Mouse (Mus musculus): ENCODE results near the gene Lrp5.
"Not testable (repeated sequence)": the region's sequence is repeated elsewhere in the genome, so short reads cannot be mapped to it uniquely, and the experiment has no call there.

Lrp5 gene

DNA sequence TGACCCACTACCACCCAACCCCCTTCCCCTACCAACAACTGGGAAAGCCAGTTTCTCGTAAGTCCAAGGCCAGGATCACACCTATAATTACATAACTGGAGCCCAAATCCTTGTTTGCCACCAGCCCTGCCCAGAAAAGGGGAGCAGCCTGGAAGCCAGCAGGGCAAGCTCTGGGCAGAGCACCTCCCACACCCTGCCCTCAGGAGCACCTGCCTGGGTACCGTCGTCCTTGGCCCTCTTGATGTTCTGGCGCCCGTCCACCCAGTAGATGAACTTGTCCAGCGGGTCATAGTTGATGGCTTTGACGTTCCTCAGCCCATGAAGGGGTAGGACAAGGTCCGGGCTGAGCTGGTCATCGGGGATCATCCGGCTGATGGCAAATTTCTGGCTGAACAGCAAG is 76.5 kb downstream of the Lrp5 start:
- DNase-seq = no peak

DNA sequence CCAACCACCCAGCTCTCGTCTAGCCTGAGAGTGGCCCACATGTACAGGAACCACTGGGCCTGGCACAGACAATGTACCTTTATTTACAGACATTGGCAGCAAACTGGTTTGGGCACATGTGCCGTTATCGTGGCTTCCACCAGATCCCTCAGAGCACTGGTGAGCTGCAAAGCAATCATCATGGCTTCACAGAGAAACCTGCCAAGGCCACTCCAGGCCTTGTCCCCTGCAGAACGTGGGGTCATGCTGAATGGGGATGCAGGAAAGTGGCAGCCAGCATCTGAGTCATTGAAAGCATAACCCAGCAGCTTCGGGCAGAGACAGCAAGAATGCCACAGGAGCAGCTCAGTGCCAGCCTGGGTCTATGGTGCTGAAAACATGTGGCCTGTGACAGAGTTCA is 92.0 kb downstream of the Lrp5 start:
- no peak for DNase-seq

DNA sequence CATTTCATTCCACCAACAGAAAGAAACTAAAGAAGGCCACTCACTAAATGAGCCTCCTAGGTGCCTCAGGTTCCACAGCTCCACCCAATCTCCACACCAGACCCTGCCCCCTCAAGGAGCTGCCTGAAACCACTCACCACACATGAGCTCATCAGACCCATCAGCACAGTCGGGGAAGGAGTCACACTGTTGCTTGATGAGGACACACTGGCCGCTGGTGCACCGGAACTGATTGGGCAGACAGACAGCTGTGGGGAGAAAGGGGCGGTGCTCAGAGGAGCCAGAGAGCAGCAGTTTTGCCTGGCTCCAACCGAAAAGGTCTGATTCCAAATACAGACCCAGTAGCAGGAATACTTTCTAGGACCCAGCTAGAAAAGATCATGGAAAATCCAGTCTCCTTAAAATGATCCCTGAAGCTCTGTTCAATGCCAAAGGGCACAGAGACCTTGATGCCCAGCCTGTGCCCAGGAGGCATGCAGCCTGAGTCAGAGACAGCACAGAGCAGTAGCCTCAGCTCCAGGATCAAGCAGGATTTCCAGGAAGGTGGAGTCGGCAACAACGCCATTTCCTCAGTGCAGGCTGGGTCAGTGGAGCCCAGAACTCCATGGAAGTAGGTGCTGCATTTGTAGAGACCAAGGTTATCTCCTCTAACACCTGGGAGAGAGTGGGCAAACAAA is 92.8 kb downstream of the Lrp5 start:
- DNase-seq = no peak

- no peak for DNase-seq
Observed at GRCm38 (mm10) chr19:3589968-3590367, 96.4 kb downstream of the Lrp5 start.

- DNase-seq = no peak
Observed at GRCm38 (mm10) chr19:3589547-3589946, 96.8 kb downstream of the Lrp5 start.

GRCm38 (mm10) chr19:3587729-3588128 is 98.6 kb downstream of the Lrp5 start:
- not testable (repeated sequence) for DNase-seq

- no peak for DNase-seq
Observed at GRCm38 (mm10) chr19:3586540-3586939, 99.8 kb downstream of the Lrp5 start.

GRCm38 (mm10) chr19:3586026-3586425 is 100.3 kb downstream of the Lrp5 start:
- no peak for DNase-seq

DNA sequence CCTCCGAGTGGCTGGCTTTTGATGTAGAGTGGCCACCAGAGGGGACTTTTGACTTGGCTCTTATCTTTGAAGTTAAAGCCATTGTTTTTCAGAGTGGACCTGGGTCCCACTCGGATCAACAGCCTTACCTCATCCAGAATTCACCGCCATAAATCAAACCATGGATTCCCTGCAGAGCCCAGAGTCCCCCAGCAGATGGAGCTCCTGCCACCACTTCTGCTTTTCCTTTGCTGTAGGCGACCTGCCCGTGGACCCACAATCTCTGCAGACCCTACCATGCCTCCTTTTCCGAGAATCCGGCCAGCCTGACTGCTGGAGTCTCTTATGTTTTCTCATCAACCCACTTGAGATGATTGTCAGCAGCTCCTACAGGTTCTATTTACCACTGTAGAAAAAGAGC is 105.0 kb downstream of the Lrp5 start:
- DNase-seq = peak; percentile 74

DNA sequence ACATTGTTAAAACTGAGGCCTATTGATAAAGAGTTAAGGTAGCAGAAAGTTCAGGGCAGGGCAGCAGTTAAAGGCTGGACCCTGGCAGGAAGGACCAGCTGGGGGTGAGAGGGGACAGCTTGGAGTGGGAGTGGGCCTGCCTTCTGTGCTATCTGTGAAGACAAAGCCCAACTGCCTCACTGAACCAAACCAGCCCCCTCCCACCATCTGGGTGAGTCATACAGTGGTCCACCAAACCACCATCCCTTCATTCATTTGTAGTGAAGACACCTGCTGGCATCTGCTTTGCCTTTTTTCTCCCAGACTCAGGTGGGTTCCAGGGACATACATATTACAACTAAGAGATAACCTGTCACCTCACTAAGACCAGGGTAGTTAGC is 108.5 kb downstream of the Lrp5 start:
- no peak for DNase-seq

DNA sequence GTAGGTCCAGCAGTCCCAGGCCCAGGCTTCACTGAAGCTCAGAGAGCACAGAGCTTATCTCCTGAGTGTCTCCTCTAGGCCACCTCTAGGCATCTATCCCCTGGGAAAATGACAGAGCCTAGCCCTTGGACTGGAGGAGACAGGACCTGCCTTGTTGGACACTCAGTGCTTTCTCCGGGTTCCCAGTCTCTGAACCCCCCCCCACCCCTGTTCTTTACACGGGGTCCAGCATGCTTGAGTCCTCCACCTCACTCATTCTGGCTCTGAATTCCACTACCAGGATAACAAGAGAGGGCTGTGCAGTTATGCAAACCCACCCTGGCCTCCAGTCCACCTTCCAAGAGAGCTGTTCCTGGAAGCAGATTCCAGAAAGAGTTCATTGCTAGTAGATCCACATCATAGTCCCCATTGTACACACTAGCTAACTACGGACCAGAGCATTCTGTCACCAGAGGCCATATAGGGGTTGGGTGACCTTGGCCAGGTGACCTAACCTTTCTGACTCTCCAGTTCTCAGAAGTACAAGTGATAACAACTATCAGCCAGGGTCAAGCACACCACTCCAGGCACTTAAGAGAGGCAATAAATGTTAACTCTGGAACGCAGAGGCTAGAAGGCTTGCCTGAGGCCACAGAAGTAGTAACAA is 109.0 kb downstream of the Lrp5 start:
- no peak for DNase-seq

GRCm38 (mm10) chr19:3576451-3577264 is 109.7 kb downstream of the Lrp5 start:
- peak; percentile 38 for DNase-seq

DNA sequence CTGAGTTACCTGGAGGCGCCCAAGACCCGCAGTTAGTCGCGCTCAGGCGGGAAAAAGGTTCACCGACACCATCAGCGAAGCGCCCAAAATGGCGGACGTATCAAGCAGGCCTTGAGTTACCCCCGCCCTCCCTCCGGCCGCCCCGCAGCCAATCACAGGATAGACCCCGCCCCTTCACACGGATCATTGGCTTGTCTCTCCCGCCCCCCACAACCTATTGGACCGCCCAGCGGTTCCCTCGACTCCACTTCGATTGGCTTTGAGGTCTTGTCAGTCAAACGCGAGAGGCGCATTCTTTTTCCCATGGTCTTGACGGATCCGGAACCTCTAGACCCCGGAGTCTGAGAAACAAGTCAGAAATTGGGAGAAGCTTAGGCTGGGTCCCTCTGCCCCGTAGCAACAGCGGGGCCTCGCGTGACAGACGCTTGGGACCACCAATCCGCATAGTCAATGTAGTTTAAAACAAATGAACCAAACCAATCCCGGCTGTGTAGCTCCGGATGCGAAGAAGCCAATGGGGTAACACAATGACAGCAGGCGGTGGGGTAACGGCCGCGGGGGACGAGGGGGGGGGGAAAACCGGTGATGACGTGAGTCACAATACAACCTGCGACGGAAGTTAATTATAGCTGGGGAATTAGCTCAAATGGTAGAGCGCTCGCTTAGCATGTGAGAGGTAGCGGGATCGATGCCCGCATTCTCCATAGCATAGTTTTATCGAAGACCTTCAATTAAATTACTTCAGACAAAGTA is 110.6 kb downstream of the Lrp5 start, which contains the start of gene Ppp6r3:
Gene Ppp6r3, minus strand, starts transcription at position 118 of the 753 bp plus-strand sequence.
- DNase-seq = peak; percentile 98

- DNase-seq = no peak
Observed at GRCm38 (mm10) chr19:3575276-3575631, 111.1 kb downstream of the Lrp5 start.

DNA sequence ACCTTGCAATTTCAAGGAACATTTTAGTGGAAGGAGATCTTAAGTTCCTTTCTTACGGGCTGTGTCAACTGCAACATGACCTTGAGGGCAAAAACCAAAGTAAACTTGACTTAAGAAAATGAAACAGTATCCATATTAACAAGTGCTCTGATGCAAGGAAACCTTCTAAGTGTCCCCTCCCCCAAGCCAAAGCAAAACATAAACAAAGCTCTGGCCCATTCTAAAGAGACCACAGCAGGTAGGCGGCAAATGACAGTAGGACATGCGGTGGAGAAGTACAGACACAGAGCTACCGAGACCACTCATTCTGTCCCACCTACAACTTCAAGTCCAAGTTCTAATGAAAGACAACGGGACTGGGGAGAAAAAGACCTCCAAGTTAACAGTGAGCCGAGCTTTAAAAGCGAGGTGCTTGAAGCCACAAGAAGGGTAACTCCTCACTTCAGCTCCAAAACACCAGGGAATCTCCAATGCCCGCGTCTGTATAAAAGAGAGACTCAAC is 111.7 kb downstream of the Lrp5 start:
- DNase-seq = no peak

GRCm38 (mm10) chr19:3564309-3564708 is 122.1 kb downstream of the Lrp5 start:
- no peak for DNase-seq

DNA sequence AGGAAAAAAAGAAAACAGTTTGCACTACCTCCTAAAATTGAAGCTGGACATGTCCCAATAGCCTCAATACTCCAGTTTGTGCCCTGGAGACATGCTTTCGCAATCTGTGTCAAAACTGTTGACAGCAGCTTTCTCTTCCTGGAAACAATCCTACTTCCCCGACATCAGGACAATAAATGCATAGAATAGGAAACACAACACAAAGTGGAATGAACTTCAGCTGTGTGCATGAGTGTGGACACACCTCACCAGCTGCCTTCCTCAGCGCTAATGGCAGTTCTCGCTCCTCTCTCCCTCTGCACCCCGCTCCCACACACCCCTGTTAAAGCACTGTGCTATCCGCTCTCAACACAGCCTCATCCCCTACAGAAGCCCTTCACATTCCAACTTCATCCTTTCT is 123.6 kb downstream of the Lrp5 start:
- DNase-seq = no peak

DNA sequence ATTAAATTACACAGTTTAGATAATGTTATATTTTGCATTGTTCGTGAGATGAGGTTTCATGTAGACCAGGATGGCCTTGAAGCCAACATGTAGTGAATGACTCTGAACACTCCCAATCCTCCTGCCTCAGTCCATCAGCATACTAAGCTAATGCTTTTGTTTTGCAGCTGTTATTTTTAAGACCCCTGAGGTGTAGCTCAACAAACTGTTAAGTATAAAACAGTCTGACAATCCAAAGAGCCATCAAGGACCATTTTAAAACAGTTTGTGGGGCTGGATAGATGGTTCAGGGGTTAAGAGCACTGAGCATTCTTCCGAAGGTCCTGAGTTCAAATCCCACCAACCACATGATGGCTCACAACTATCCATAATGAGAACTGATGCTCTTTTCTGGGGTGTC is 124.1 kb downstream of the Lrp5 start:
- no peak for DNase-seq

DNA sequence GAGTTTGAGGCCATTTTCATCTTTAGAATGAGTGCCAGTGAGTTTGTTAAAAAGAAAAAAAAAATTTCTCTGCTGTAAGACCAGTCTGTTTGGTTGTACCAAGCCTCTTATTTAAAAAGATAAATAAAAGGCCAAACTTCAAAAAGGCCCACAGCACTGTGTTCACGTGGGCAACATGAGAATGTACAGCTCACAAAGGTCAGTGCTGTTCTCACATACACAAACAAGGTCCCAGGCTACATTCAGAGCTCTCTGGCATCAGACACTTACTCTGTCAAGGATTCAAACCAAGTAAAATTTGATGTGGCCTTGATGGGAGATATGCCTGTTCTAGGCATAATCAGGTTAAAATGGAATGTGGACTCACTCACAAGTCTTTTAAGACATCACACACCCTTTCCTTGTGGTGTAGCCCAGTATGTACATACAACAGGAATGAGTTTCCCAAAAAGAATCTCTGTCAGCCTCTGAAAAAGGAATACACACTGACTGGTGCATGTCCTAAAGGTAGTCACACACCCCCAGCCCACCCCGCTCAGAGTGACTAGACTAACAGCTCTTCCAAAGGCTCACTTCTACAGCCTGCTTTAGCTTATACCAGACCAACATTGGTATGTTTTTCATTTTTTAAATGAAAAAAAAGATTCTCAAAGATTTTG is 130.1 kb downstream of the Lrp5 start:
- DNase-seq = no peak

DNA sequence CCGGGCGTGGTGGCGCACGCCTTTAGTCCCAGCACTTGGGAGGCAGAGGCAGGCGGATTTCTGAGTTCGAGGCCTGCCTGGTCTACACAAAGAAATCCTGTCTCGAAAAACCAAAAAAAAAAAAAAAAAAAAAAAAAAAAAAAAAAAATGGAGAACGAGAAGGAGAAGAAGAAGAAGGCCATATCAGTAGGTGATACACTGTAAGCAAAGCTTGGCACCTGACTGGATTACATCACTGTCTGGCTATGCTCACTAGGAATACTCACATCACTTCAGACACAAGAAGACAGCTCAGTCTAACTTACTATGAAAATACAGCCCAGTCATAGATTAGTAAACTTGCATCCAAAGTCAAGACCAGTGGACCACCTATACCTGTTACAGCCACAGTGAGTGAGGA is 131.6 kb downstream of the Lrp5 start:
- no peak for DNase-seq

GRCm38 (mm10) chr19:3551573-3552159 is 134.7 kb downstream of the Lrp5 start:
- no peak for DNase-seq

DNA sequence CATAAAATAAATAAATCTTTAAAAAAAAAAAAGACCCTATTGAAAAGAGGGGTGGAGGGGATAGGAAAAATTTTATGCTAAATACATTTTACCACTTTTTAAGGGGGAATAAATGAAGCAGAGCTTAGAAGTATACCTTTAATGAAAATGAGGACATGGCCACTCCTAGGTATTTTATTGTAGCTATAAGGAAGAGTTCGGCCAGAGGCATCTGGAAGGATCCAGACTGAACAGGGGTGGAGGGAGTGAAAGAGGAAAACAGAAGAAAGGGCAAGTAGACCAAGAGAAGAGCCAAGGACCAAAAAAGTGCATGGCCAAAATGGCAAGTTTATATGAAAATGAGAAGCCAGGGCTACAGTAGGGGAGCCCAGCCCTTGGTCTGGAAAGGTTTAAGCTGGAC is 136.3 kb downstream of the Lrp5 start:
- DNase-seq = no peak
